Mouse (Mus musculus): ENCODE measurements at regions not wholly inside any gene's neighbourhood (a gene's known extent, or its start where the extent isn't known, plus 50 kb on each side); places are given as distances from the start of the nearest gene placed in this dataset.

DNA sequence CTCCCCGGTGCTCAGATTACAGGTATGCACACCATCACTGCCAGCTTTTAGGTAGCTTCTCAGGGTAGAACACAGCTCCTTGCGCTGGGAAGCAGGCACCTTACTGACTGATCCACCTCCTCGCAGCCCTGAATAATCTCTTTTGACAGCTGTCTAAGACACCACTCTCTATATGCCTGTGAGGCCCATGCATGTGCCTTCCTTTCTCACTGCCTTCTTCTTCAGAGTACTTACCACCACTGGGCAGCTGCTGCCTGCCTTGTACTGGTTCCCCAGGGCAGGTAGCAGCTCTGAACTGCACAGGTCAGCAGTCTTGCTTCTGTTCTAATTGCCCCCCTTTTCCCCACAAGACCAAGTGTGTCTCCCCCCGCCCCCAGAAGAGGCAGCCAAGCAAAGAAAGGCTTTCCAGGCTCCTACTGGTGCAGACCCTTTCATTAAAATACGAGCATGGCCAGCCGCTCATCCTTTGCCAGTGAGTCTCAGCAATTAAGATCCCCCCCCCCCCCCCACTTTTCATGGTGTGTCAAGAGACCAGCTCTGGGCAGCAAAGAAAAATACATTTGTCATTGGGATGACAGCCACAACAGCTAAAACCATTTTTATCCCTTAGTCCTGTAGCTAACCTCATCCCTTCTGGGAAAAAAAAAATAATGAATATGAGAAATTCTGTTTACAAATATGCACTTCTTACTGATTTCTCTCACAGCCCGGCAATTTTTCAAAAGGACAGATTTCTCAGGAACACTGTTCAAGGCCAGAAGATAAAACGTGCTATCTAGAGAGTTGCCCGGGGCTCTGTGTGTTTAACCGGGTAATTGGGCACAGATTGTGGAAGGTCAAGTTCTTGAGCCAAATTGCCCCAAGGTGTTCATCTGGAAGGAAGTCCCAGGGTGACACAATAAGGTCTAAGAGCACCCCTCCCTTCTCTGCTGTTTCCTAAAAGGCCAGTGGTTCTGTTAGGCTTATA, 213.9 kb upstream of the Cxcr4 start:
- TF ChIP-seq POLR2A (IDR thresholded peaks at IDR 0.05; ENCODE audit: extremely low read depth, insufficient read depth, low read length) (no peak), CTCF (IDR thresholded peaks at IDR 0.05; ENCODE audit: low read depth, low read length) (no peak)

Data from liver, adult 2 months (tissue).